Mouse (Mus musculus) forebrain, embryonic 10.5 days (tissue): ENCODE data around the gene Cmya5. TPM values are rescaled to one million over a fixed set of nuclear protein-coding genes. Genes with fewer than 3 reads are reported as not detected.

ENCODE experiments used
- DNase-seq: peaks from one replicate; pipeline ENCODE4 v3.0.0-alpha.2; 2017; ENCODE audit warnings: low spot score; ENCODE audit errors: extremely low spot score
- H3K27ac ChIP-seq: fragments of 300-500 bp; sonication (generic); 2 replicates; pipeline ENCODE4 v1.5.1; 2016; ENCODE audit warnings: mild to moderate bottlenecking
- H3K27me3 ChIP-seq: fragments of 300-500 bp; sonication (generic); 2 replicates; pipeline ENCODE4 v1.6.1; 2016; ENCODE audit warnings: mild to moderate bottlenecking; ENCODE audit not compliant: poor library complexity, severe bottlenecking
- H3K36me3 ChIP-seq: fragments of 300-500 bp; sonication (generic); replicated peaks from 2 replicates; pipeline ENCODE4 v1.6.1; 2016; ENCODE audit warnings: mild to moderate bottlenecking, moderate library complexity
- H3K4me1 ChIP-seq: fragments of 300-500 bp; sonication (generic); 2 replicates; pipeline ENCODE4 v1.6.1; 2016
- H3K4me3 ChIP-seq: fragments of 300-500 bp; sonication (generic); 2 replicates; pipeline ENCODE4 v1.5.1; 2016; ENCODE audit warnings: mild to moderate bottlenecking, moderate library complexity
- H3K9me3 ChIP-seq: fragments of 300-500 bp; sonication (generic); 2 replicates; pipeline ENCODE4 v1.6.1; 2016; ENCODE audit warnings: mild to moderate bottlenecking, moderate library complexity
- WGBS: fragments of 180-500 bp; shearing (Covaris S2); methylation state at CpG from one replicate; pipeline ENCODE4 v1.1.7; 2016; 5-methylcytosine and 5-hydroxymethylcytosine counted together
- polyA plus RNA-seq: library from polyadenylated mRNA; unstranded; fragments of >200 nt; fragmentation: Nextera tagmentation; extraction: Ambion mirVana; gene quantifications from 2 replicates; pipeline ENCODE4 v1.2.1, GENCODE M21; 2016

Cmya5 gene
- polyA plus RNA-seq, 1 experiment from 2014 or later: 0.01 TPM

GRCm38 (mm10) chr13:93143819-93144283 is 673 bp downstream of the Cmya5 start:
- Histone ChIP-seq H3K4me3 (peak overlapping the region; percentile 61), H3K4me1 (peaks cover 21% of the 10 kb centered on the region), H3K27me3 (no peaks in the 10 kb centered on the region), H3K27ac (peak overlapping the region; percentile 79), H3K9me3 (no peaks in the 10 kb centered on the region), H3K36me3 (peaks cover 13% of the 10 kb centered on the region)
- 18% methylated on average over 11 of the region's 11 CpGs for WGBS
- DNase-seq: no peak

GRCm38 (mm10) chr13:93141184-93141583 is 3.3 kb downstream of the Cmya5 start:
- Histone ChIP-seq H3K27me3 (no peaks in the 10 kb centered on the region), H3K27ac (no peak overlapping the region), H3K4me3 (no peak overlapping the region), H3K9me3 (no peaks in the 10 kb centered on the region), H3K36me3 (no peaks in the 10 kb centered on the region), H3K4me1 (peaks cover 21% of the 10 kb centered on the region)
- no peak for DNase-seq
- WGBS: 94% methylated on average over 6 of the region's 6 CpGs

GRCm38 (mm10) chr13:93138059-93138458 is 6.5 kb downstream of the Cmya5 start:
- H3K9me3 ChIP-seq: no peaks in the 10 kb centered on the region
- H3K4me3 ChIP-seq: no peak overlapping the region
- no peak overlapping the region for H3K27ac ChIP-seq
- DNase-seq: no peak
- 71% methylated on average over 1 of the region's 1 CpGs for WGBS
- no peaks in the 10 kb centered on the region for H3K27me3 ChIP-seq
- no peaks in the 10 kb centered on the region for H3K4me1 ChIP-seq
- H3K36me3 ChIP-seq: no peaks in the 10 kb centered on the region

GRCm38 (mm10) chr13:93137098-93137497 is 7.4 kb downstream of the Cmya5 start:
- DNase-seq: no peak

GRCm38 (mm10) chr13:93136251-93136650 is 8.3 kb downstream of the Cmya5 start:
- Histone ChIP-seq H3K36me3 (no peaks in the 10 kb centered on the region), H3K9me3 (no peaks in the 10 kb centered on the region), H3K4me3 (no peak overlapping the region), H3K27me3 (no peaks in the 10 kb centered on the region), H3K27ac (no peak overlapping the region), H3K4me1 (no peaks in the 10 kb centered on the region)
- WGBS: 88% methylated on average over 1 of the region's 1 CpGs
- DNase-seq: no peak

More at GRCm38 (mm10) chr13:93137098-93137497, 7.4 kb downstream of the Cmya5 start:
- Histone ChIP-seq H3K27me3 (no peaks in the 10 kb centered on the region), H3K36me3 (no peaks in the 10 kb centered on the region), H3K4me1 (no peaks in the 10 kb centered on the region), H3K27ac (no peak overlapping the region), H3K9me3 (no peaks in the 10 kb centered on the region), H3K4me3 (no peak overlapping the region)
- 89% methylated on average over 7 of the region's 7 CpGs for WGBS

- Histone ChIP-seq H3K27me3 (no peaks in the 10 kb centered on the region), H3K9me3 (no peaks in the 10 kb centered on the region), H3K4me3 (no peak overlapping the region), H3K4me1 (no peaks in the 10 kb centered on the region), H3K27ac (no peak overlapping the region), H3K36me3 (no peaks in the 10 kb centered on the region)
- WGBS: 84% methylated on average over 2 of the region's 2 CpGs
- no peak for DNase-seq
Observed at GRCm38 (mm10) chr13:93135501-93135900, 9.0 kb downstream of the Cmya5 start.

GRCm38 (mm10) chr13:93130674-93131073 is 13.8 kb downstream of the Cmya5 start:
- Histone ChIP-seq H3K27ac (no peak overlapping the region), H3K4me1 (peaks cover 10% of the 10 kb centered on the region; the same call in 1 of the 2 replicates), H3K27me3 (no peaks in the 10 kb centered on the region), H3K4me3 (no peak overlapping the region), H3K9me3 (no peaks in the 10 kb centered on the region), H3K36me3 (no peaks in the 10 kb centered on the region)
- no peak for DNase-seq
- WGBS: 88% methylated on average over 3 of the region's 3 CpGs

GRCm38 (mm10) chr13:93128961-93129360 is 15.6 kb downstream of the Cmya5 start:
- H3K4me3 ChIP-seq: no peak overlapping the region
- no peaks in the 10 kb centered on the region for H3K27me3 ChIP-seq
- WGBS: 67% methylated on average over 5 of the region's 5 CpGs
- no peak for DNase-seq
- H3K4me1 ChIP-seq: peaks cover 10% of the 10 kb centered on the region; the same call in 1 of the 2 replicates
- H3K36me3 ChIP-seq: no peaks in the 10 kb centered on the region
- no peaks in the 10 kb centered on the region for H3K9me3 ChIP-seq
- H3K27ac ChIP-seq: no peak overlapping the region

- no peak for DNase-seq
- H3K27ac ChIP-seq: no peak overlapping the region
- H3K4me1 ChIP-seq: peaks cover 10% of the 10 kb centered on the region; the same call in 1 of the 2 replicates
- no peaks in the 10 kb centered on the region for H3K27me3 ChIP-seq
- H3K36me3 ChIP-seq: no peaks in the 10 kb centered on the region
- no peak overlapping the region for H3K4me3 ChIP-seq
- H3K9me3 ChIP-seq: no peaks in the 10 kb centered on the region
- WGBS: 80% methylated on average over 8 of the region's 8 CpGs
Observed at GRCm38 (mm10) chr13:93128111-93128860, 16.2 kb downstream of the Cmya5 start.

GRCm38 (mm10) chr13:93122321-93122720 is 22.2 kb downstream of the Cmya5 start:
- H3K9me3 ChIP-seq: no peaks in the 10 kb centered on the region
- no peak overlapping the region for H3K4me3 ChIP-seq
- no peak overlapping the region for H3K27ac ChIP-seq
- DNase-seq: no peak
- WGBS: 94% methylated on average over 9 of the region's 9 CpGs
- no peaks in the 10 kb centered on the region for H3K27me3 ChIP-seq
- H3K4me1 ChIP-seq: no peaks in the 10 kb centered on the region
- H3K36me3 ChIP-seq: no peaks in the 10 kb centered on the region

- Histone ChIP-seq H3K9me3 (peaks cover 3% of the 10 kb centered on the region; the same call in 1 of the 2 replicates), H3K36me3 (no peaks in the 10 kb centered on the region), H3K4me3 (no peak overlapping the region), H3K27ac (no peak overlapping the region), H3K27me3 (no peaks in the 10 kb centered on the region), H3K4me1 (no peaks in the 10 kb centered on the region)
- DNase-seq: no peak
- WGBS: 87% methylated on average over 7 of the region's 7 CpGs
Observed at GRCm38 (mm10) chr13:93117241-93117640, 27.3 kb downstream of the Cmya5 start.

GRCm38 (mm10) chr13:93102340-93103090 is 42.0 kb downstream of the Cmya5 start:
- Histone ChIP-seq H3K36me3 (no peaks in the 10 kb centered on the region), H3K27me3 (no peaks in the 10 kb centered on the region), H3K4me1 (no peaks in the 10 kb centered on the region), H3K27ac (no peak overlapping the region), H3K9me3 (no peaks in the 10 kb centered on the region), H3K4me3 (no peak overlapping the region)
- 72% methylated on average over 4 of the region's 4 CpGs for WGBS
- no peak for DNase-seq

GRCm38 (mm10) chr13:93098596-93098995 is 45.9 kb downstream of the Cmya5 start:
- no peaks in the 10 kb centered on the region for H3K4me1 ChIP-seq
- WGBS: 88% methylated on average over 3 of the region's 3 CpGs
- no peak overlapping the region for H3K27ac ChIP-seq
- no peaks in the 10 kb centered on the region for H3K9me3 ChIP-seq
- H3K36me3 ChIP-seq: no peaks in the 10 kb centered on the region
- H3K27me3 ChIP-seq: no peaks in the 10 kb centered on the region
- no peak for DNase-seq
- H3K4me3 ChIP-seq: no peak overlapping the region
